Mouse (Mus musculus) cerebellum, adult 2 months (tissue): ENCODE measurements around the gene Ehmt2. TPM values are rescaled to one million over a fixed set of nuclear protein-coding genes. Genes with fewer than 3 reads are reported as not detected.
A peak's percentile ranks its signal among the peaks of the same experiment; 100 is the strongest.

ENCODE experiments used
- DNase-seq, 2 experiments: peaks; one replicate each; pipeline ENCODE4 v3.0.0; 2021
- H3K27ac ChIP-seq: fragments of 200-500 bp; 2 replicates; pipeline ENCODE4 v1.5.1; 2012; ENCODE audit warnings: low read length, control low read depth, inconsistent platforms; ENCODE audit not compliant: insufficient read depth
- H3K27me3 ChIP-seq: fragments of 200-500 bp; 2 replicates; pipeline ENCODE4 v1.6.1; 2012; ENCODE audit warnings: inconsistent platforms, mild to moderate bottlenecking, low read length, moderate library complexity; ENCODE audit not compliant: control insufficient read depth, insufficient read depth
- H3K4me1 ChIP-seq: fragments of 200-500 bp; 2 replicates; pipeline ENCODE4 v1.6.1; 2011; ENCODE audit warnings: low read length; ENCODE audit not compliant: control insufficient read depth, insufficient read depth
- H3K4me3 ChIP-seq: fragments of 200-500 bp; replicated peaks from 2 replicates; pipeline ENCODE3; 2011; ENCODE audit warnings: mild to moderate bottlenecking, low read depth, low read length, control low read depth; ENCODE audit not compliant: insufficient read depth
- CTCF ChIP-seq: fragments of 200-500 bp; IDR thresholded peaks from 2 replicates; pipeline ENCODE4 v1.5.1; 2011; ENCODE audit warnings: low read depth, mild to moderate bottlenecking, control low read depth, low read length, moderate library complexity, borderline replicate concordance; ENCODE audit not compliant: insufficient read depth
- POLR2A ChIP-seq: fragments of 200-500 bp; IDR thresholded peaks from 2 replicates; pipeline ENCODE4 v1.6.1; 2011; ENCODE audit warnings: low read length, control low read depth, borderline replicate concordance; ENCODE audit not compliant: insufficient read depth
- WGBS: fragments of 180-500 bp; shearing (Covaris S2); methylation state at CpG from one replicate; pipeline ENCODE4 v1.1.7; 2018; 5-methylcytosine and 5-hydroxymethylcytosine counted together
- polyA plus RNA-seq: library from polyadenylated mRNA; depleted of rRNA; stranded (reverse); fragments of >200 nt; gene quantifications from 2 replicates; pipeline ENCODE4 v1.2.3, GENCODE M21; 2012

Ehmt2 gene
- polyA plus RNA-seq, 1 experiment: 174 TPM

DNA sequence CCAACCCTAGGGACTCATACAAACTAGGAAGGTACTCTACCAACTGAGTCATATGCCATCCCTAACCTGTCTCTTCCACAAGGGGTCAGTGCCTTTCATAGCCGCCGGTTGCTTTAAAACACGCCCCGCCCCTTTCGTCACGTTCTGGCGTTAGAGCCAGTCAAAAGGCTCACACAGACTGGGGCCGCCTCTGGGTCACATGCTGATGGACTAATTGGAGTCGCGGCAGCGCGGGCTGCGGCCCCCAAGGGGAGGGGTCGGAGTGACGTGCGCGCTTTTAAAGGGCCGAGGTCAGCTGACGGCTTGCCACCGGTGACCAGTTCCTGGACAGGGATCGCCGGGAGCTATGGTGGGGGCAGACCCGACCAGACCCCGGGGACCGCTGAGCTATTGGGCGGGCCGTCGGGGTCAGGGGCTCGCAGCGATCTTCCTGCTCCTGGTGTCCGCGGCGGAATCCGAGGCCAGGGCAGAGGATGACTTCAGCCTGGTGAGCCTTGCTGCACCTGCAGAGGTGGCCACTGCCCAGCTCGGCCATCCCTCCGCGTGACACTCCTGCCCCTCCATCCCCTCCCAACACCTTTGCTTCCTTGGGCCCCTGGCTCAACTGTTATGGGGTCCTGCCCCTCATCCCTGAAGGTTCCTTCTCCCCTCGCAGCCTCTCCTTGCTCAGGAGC is 32.9 kb downstream of the Ehmt2 start, which contains the start of gene Neu1:
TSS of gene Neu1 (plus strand) at position 193 of the 674 bp plus-strand sequence.
- Histone ChIP-seq H3K27me3 (no peaks in the 10 kb centered on the region), H3K4me3 (peak within 1 kb of the TSS; percentile 84), H3K4me1 (no peaks in the 10 kb centered on the region; the same call in 1 of the 2 replicates), H3K27ac (peak within 1 kb of the TSS; percentile 60)
- TF ChIP-seq POLR2A: peak; percentile 63; the same call in 1 of the 2 replicates
- TF ChIP-seq CTCF: peak; percentile 57
- peak; percentile 99 for DNase-seq
- WGBS: under 1% methylated on average over 38 of the region's 38 CpGs

- Histone ChIP-seq H3K4me3 (peak overlapping the region; percentile 84), H3K27ac (peak overlapping the region; percentile 60; the same call in 1 of the 2 replicates), H3K27me3 (no peaks in the 10 kb centered on the region), H3K4me1 (no peaks in the 10 kb centered on the region; the same call in 1 of the 2 replicates)
- TF ChIP-seq POLR2A (no peak), CTCF (no peak)
- DNase-seq: peak; percentile 62 to 68
- 3% methylated on average over 14 of the region's 14 CpGs for WGBS
Observed at GRCm38 (mm10) chr17:34931735-34932098, 33.4 kb downstream of the Ehmt2 start.

DNA sequence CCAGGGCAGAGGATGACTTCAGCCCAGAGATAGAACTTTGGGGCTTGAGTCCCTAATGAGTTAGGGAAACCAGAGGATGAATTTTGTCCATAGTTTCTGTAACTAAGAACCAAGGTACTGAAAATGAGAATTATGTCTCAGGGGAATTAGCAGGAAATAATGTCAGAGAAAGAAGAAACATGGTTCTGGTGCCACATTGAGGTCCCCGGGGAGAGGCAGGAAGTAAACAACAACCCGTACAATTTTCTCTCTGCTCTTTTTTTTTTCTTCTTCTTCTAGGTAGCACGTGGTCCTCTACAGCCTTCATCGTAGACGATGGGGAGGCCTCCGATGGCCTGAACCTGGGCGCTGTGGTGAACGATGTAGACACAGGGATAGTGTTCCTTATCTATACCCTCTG is 34.0 kb downstream of the Ehmt2 start:
- 82% methylated on average over 8 of the region's 8 CpGs for WGBS
- Histone ChIP-seq H3K27me3 (no peaks in the 10 kb centered on the region), H3K27ac (no peak overlapping the region), H3K4me1 (no peaks in the 10 kb centered on the region; the same call in 1 of the 2 replicates), H3K4me3 (peak overlapping the region; percentile 84)
- TF ChIP-seq POLR2A (no peak), CTCF (no peak)
- DNase-seq: no peak

- Histone ChIP-seq H3K27me3 (no peaks in the 10 kb centered on the region), H3K4me1 (no peaks in the 10 kb centered on the region; the same call in 1 of the 2 replicates), H3K27ac (no peak overlapping the region), H3K4me3 (no peak overlapping the region)
- TF ChIP-seq CTCF (no peak), POLR2A (no peak)
- DNase-seq: no peak
- 58% methylated on average over 24 of the region's 24 CpGs for WGBS
Observed at GRCm38 (mm10) chr17:34934031-34934430, 35.8 kb downstream of the Ehmt2 start.

- no peak for DNase-seq
- Histone ChIP-seq H3K4me3 (no peak overlapping the region), H3K27me3 (no peaks in the 10 kb centered on the region), H3K4me1 (no peaks in the 10 kb centered on the region; the same call in 1 of the 2 replicates), H3K27ac (no peak overlapping the region)
- WGBS: 50% methylated on average over 8 of the region's 8 CpGs
- TF ChIP-seq POLR2A (no peak), CTCF (no peak)
Observed at GRCm38 (mm10) chr17:34934830-34935229, 36.6 kb downstream of the Ehmt2 start.

DNA sequence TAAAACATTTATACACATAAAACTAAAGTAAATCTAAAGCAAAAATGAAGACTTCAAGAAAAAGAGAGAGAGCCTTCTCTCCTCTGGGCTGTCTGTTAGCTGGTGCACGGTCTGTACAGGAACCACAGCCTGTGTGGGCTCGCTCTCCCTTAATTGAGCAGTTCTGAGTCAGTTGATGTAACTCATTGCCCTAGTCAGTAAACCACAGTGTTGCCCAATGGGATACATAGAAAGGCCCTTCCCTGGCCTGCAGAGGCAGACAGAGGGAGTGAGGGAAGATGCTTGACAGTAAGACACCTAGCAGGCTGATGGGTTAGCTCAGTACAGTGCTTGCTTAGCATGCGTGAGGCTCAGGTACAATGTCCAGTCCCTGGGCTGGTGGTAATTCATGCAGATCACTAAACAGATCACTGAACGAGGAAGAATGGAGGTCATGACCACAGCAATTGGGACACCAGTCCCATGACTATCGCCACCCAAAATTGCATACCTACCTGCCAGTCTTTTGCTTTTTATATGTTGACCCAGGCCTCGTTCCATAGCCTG is 39.8 kb downstream of the Ehmt2 start:
- no peak for TF ChIP-seq CTCF
- TF ChIP-seq POLR2A: no peak

GRCm38 (mm10) chr17:34941344-34942041 is 43.2 kb downstream of the Ehmt2 start:
- DNase-seq: no peak
- Histone ChIP-seq H3K27ac (no peak overlapping the region), H3K27me3 (no peaks in the 10 kb centered on the region), H3K4me3 (no peak overlapping the region), H3K4me1 (no peaks in the 10 kb centered on the region)
- 6% methylated on average over 15 of the region's 15 CpGs for WGBS
- no peak for TF ChIP-seq POLR2A
- TF ChIP-seq CTCF: no peak

More for the DNA sequence above, 39.8 kb downstream of the Ehmt2 start:
- Histone ChIP-seq H3K4me1 (no peaks in the 10 kb centered on the region), H3K27me3 (no peaks in the 10 kb centered on the region), H3K4me3 (no peak overlapping the region), H3K27ac (no peak overlapping the region)
- WGBS: 80% methylated on average over 6 of the region's 6 CpGs
- no peak for DNase-seq

- Histone ChIP-seq H3K27me3 (no peaks in the 10 kb centered on the region), H3K4me3 (no peak overlapping the region), H3K27ac (no peak overlapping the region), H3K4me1 (no peaks in the 10 kb centered on the region)
- DNase-seq: no peak
- WGBS: 86% methylated on average over 4 of the region's 4 CpGs
- TF ChIP-seq POLR2A (no peak), CTCF (no peak)
Observed at GRCm38 (mm10) chr17:34943128-34943815, 45.0 kb downstream of the Ehmt2 start.
